Mouse (Mus musculus) cerebellum, adult 9-11 months (tissue): ENCODE measurements around the gene Prrc2a.

Source experiments
- DNase-seq: peaks from one replicate; pipeline ENCODE4 v3.0.0; 2022

Gene Prrc2a

DNA sequence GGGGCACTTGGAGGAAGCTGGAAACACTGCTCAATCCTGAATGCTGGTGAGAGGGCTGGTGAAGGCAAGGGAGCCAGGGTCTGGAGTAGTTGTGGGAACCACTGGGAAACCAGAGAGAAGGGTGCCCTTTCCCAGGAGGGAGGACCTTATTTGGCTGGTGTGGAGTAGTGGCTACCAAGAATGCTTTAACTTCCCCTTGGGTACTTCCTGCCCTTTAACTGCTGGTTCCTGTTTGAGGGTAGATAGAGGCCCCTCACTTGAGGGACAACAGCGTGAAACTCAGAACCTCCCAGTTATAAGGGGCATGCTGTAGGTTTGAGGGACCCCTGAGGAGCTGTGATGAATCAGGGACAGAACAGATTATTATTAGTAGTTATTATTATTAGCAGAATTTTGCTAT lies 24.5 kb upstream of the Prrc2a start:
- no peak for DNase-seq

GRCm38 (mm10) chr17:35187959-35188610 lies 23.4 kb upstream of the Prrc2a start, which contains the start of gene Lst1:
Gene Lst1 (minus strand): TSS chr17:35188439.
- DNase-seq, result no peak

DNA sequence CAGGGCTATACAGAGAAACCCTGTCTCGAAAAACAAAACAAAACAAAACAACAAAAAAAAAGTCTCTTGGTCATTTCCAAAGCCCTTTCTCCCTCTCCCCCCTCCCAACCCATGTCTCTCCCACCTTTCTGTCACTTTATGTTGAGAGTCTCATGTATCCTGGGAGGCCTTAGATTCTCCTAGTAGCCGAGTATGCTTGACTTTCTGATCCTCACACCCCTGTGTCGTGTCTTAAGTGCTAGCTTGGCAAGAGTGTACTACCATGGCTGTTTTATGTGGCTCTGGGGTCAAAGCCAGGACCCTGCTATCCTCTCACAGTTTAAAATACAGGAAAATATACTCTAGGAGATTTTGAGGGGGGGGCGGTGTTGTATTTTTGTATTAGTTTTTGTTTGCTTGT lies 22.6 kb upstream of the Prrc2a start:
- DNase-seq, result no peak

DNA sequence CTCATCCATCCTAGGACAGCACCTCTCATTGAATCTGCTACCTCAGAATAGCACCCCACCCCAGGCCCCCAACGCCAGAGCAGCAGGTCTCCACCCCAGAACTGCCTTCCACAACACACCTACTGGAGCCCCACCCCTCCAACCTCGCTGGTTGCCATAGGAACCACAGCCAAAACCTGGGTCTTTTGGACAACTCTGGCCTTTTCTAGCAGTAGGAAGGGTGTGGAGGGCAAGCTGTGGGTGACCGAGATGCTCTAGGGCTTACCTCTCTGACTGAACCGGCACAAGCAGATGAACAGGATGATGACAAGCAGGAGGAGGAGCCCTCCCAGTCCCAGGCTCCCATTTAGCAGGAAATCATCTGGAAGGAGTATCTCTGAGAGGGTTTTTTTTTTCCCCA lies 22.0 kb upstream of the Prrc2a start:
- no peak for DNase-seq

DNA sequence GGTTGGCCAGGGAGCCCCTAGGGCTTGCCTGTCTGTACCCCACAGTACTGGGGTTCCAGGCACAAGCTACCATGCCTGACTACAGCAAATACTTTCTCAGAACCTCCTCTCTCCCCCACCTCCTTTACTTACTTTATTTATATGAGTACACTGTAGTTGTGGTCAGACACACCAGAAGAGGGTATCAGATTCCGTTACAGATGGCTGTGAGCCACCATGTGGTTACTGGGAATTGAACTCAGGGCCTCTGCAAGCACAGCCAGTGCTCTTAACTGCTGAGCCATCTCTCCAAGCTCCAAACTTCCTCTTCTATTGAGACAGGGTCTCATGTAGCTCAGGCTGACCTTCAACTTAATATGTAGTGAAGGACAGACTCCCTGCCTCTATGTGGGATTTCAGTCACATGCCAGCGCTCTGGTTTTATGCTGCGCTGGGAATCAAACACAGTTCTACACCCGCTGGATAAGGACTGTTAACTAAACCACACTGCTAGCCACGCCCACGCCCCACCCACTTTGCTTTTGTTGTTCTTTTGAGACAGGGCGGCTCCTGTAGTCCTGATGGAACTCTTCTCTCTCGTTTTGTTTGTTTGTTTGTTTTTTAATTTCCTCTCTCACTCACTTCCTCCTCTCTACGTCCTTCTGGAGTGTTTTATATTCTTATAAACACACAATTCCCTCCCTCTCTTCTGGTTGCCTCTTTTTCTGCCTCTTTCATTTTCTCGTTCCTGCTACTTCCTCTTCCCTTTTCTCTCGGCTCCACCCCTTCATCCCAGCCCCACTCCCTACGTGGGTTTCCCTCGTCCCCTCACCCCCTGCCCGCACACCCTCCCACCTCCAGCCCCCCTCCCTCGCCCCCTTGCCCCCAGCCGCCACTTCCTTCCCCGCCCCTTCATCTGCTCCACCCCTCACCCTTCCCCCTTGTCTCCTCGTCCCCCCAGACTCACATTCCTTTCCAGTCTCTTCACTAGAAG lies 21.2 kb upstream of the Prrc2a start:
- DNase-seq, result no peak

DNA sequence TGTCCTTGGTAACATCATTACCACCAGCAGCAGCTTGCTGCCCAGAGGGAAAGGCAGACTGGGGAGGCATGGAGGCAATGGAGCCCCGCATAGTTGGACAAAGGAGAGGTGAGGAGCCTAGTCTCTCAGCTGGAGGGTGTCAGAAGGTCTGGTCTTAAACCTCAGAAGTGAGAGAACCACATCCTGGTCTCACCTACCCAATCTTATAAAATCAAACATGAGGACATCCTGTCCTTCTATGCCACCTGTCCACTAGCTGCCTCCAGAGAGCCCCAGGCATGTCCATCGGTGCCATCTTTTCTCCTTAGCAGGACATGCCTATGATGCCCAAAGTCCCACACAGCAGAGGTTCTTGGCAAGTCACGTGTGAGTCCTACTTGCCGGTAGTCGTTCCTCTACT lies 15.4 kb upstream of the Prrc2a start:
- DNase-seq, result no peak

DNA sequence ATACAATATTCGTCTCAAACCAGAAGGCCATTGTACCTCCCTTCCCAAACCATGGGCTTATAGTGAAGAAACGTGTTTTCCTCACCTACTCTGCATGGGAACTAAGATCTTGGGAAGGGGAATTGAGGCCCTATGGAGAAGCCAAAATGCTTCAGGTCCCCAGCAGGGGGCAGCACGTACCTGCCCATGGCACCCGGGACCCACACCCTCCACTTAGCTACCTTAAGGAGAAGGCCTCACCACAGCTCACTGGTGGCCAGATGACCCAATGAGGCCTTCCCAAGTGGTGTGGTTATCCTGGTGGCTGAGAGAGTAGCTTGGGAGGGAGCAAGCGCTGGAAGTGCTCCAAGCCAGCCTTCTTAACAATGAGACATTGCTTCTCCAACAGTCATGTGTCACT lies 13.8 kb upstream of the Prrc2a start:
- DNase-seq, result no peak

DNA sequence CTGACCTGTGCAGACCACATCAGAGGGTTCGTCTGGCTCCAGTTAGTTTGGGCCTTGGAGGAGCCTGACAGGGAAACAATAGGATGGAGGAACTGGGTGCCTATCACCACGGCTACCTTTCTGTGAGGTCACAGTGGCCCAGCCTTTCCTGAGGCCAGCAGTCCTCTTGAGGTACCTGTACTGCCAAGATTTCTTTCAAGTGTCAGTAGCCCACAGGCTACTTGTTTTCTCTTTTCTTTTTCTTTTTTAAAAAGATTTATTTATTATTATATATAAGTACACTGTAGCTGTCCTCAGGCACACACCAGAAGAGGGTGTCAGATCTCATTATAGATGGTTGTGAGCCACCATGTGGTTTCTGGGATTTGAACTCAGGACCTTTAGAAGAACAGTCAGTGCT lies 11.3 kb upstream of the Prrc2a start, which contains the start of gene Aif1:
TSS of gene Aif1 (minus strand) at position 101 of the 400 bp plus-strand sequence.
- no peak for DNase-seq

DNA sequence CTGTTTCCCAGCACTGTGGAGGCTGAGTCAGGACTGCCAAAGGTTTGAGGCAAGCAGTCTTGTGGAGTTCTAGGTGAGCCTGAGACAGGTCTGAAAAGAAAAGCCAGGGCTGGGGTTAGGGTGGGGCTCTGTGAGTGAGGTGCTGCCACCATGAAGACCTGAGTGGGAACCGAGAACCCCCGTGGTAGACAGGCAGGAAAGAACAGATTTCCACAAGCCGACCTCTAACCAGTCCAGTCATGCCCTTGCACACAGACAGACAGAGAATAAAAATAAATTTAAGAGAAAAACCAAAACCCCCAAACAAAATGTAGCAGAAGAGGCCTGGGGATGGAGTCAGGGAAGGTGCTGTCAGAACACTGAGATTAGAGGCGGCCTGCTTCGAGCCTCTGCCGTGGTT lies 10.7 kb upstream of the Prrc2a start:
- DNase-seq, result no peak

GRCm38 (mm10) chr17:35174201-35174977 lies 9.7 kb upstream of the Prrc2a start:
- DNase-seq, result no peak

- DNase-seq, result no peak
Measured at GRCm38 (mm10) chr17:35173329-35173728, 8.6 kb upstream of the Prrc2a start.

DNA sequence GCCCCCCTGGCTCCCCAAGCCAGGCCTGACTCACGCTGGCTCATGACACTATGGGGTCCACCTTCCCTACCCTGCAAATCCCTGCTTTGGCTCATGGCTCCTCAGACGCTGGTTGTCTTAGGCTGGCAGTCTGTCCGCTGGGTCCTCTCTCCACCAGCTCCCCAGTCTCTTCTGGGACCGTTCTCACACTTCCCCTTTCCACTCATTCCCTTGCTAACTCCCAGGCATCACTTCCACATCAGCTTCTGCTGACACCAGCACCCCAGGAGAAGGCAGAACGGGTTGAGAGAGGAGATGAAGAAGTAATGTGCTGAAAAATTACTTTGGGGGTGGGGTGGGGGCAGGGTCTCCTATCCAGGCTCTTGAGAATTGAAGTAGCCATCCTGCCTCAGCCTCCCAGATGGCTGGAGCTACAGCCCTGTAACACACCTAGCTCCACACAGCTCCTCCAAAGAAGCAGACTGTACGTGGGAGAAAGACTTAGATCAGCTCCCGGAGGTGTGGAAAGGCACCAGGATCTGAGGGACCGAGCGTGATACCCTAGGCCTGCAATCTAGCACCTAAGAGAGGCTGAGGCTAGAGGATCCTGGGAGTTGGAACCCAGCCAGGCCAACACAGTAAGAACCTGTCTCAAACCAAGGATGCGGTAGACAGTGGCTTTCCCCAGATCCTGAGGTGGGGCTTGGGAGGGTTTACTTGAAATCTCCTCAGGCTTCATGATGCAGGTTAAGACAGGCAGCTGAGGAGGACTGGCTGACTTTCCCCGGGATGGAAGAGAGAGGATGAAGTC lies 7.9 kb upstream of the Prrc2a start:
- DNase-seq, result no peak

GRCm38 (mm10) chr17:35168541-35169207 lies 4.0 kb upstream of the Prrc2a start:
- no peak for DNase-seq

DNA sequence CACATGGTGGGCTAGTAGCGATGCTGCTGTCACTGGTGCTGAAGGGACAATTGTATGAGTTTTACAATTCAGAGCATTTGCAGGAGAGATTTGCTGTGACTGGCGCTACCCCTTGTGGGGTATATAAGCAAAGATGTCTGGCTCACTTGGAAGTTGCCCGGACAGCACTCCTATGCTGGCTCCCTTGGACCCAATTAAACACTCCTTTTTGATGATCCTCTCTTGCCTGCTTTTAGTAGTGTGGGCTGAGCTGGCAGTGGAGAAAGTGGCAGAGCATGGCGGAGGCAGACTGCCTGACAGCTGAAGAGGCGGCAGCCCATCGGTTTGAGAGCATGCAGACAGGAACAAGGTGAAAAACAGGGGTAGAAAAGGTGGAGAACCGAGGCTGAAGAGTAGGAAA lies 3.1 kb upstream of the Prrc2a start:
- no peak for DNase-seq

DNA sequence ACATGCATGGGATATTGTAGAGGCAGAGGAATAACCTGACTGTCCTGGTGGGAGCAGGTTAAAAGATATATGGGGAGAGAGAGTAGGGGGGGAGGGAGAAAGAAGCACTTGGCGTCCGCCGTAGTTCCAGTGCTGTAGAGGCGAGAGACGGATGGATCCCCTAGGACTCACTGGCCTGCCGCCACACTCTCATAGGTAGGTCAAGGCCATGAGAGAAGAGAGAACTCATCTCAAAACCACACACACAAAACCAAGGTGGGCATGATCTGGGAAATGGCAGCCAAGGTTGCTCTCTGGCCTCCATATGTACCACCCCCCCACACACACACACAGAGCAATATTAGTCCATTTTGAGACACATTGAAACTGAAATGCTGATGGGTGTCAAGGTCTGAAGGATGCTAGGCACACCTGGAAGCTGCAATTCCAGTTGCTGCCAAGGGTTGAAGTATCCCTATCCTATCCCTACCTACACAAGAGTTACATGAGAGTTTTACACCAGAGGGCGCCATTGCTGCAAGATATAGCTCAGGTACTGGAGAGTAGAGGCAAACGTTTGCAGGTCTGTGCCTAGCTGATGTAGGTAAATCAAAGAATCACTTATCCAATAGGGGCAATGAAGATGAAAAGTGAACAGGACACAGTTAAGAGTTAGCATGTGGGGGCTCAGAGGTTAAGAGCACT lies 1.8 kb upstream of the Prrc2a start:
- DNase-seq, result peak; percentile 81

DNA sequence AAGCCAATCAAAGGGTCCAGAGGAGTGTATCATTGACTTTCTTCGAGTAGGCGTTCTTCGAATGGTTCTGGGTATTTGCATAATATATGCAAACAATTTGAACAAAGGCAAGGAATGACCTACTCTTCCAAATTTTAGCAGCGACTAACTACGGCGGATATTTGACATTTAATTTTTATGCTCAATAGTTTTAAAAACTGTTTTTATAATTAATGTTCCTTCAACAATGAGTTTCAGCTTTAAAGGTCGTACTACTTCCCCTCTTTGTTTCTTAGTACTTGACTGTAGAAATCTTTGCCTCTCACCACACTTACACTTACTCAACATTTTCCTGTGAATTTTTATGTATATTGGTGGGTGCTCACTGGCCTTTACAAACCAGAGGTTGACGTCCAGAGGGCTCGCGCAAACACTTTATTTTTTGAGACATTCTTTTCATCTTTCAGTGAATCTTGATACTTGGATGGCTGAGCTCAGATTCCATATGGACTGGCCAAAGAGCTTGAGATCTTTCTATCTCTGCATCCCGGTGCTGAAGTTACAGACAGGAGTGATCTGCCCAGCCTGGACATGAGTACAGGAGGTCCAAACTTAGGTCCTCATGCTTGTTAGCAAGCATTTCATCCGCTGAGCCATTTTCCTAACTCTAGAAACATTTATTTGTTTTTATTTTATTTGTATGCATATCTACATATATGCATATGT lies 906 bp upstream of the Prrc2a start:
- peak; percentile 52 for DNase-seq

GRCm38 (mm10) chr17:35164218-35164567 lies 504 bp downstream of the Prrc2a start:
- no peak for DNase-seq

GRCm38 (mm10) chr17:35163326-35164081 lies 1.2 kb downstream of the Prrc2a start:
- DNase-seq, result peak; percentile 64

- DNase-seq, result peak; percentile 62
Measured at GRCm38 (mm10) chr17:35162730-35163129, 2.0 kb downstream of the Prrc2a start.

GRCm38 (mm10) chr17:35162121-35162520 lies 2.6 kb downstream of the Prrc2a start:
- DNase-seq, result peak; percentile 20
